Mouse (Mus musculus): ENCODE results near the gene St6galnac3.

Gene St6galnac3

GRCm38 (mm10) chr3:153353313-153354103 lies 371.5 kb downstream of the St6galnac3 start:
- no peak for DNase-seq (ENCODE audit: low read depth, low spot score)

GRCm38 (mm10) chr3:153349981-153350380 lies 375.0 kb downstream of the St6galnac3 start:
- DNase-seq (ENCODE audit: low read depth, low spot score): no peak

DNA sequence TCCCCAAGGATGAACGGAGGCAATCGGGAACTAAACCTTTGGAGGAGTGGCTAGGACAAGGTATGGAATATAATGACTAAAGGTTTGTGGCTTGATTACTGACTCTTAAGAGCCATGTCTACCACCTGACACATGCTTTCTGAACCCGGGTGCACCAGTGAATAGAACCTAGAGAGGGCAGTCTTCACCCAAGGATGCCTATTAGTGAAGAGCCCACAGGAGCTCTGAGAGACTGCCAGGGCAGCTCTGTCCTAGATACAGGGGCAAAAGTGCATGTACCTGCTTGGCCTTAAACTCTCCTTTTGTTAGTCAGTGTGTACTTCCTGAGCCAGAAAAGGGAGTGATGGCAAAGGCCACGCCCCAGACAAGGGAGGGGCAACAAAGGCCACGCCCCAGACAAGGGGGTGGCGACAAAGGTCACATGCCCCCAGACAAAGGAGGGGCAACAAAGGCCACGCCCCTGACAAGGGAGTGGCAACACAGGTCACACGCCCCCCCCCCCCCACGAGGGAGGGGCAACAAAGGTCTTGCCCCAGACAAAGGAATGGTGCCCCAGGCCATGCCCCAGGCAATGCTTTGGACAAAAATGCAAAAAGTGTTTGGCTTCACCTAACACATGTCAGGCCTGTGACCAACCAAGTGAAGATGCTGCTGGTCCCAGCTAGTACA lies 376.0 kb downstream of the St6galnac3 start:
- DNase-seq (ENCODE audit: low read depth, low spot score): no peak

GRCm38 (mm10) chr3:153344979-153345378 lies 380.0 kb downstream of the St6galnac3 start:
- DNase-seq (ENCODE audit: low read depth, low spot score): no peak

DNA sequence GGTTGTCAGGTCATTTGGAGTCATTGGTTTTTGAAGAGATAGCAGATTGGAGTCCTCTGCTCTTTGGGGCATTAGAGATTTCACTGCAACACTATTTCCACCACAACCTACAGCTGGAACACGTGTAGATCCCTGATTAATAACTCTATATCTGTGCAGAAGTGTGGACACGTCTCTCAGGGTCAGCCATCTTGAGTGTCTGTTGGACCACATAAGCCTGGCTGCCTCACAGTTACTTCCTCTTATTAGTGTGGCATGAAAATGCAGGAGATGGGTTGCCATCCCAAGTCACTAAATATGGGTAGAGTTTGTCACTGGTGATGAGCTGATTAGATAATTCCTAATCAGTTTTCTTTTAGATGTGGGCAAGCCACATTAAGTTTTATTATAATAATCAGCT lies 385.0 kb downstream of the St6galnac3 start:
- no peak for DNase-seq (ENCODE audit: low read depth, low spot score)

DNA sequence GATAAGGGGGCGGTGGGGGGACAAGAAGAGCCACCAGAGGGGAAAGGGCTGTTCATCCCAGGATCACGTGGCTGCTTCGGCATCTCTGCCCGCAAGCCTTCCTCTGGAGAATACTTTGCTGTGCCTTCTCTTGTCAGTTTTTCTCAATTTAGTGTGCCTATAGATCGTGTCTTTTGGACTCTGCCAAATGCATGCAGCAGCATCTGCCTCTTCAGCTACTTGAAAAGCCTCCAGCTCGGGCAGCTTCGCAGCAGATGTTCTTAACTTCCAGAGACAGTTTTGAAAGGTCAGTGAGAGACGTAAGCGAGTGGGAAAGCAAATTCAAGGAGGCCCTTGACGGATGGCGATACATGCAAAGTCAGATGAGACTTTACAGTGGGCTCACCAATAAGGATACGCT lies 385.9 kb downstream of the St6galnac3 start:
- DNase-seq (ENCODE audit: low read depth, low spot score): no peak

- DNase-seq (ENCODE audit: low read depth, low spot score): no peak
Measured at GRCm38 (mm10) chr3:153337779-153338178, 387.2 kb downstream of the St6galnac3 start.

DNA sequence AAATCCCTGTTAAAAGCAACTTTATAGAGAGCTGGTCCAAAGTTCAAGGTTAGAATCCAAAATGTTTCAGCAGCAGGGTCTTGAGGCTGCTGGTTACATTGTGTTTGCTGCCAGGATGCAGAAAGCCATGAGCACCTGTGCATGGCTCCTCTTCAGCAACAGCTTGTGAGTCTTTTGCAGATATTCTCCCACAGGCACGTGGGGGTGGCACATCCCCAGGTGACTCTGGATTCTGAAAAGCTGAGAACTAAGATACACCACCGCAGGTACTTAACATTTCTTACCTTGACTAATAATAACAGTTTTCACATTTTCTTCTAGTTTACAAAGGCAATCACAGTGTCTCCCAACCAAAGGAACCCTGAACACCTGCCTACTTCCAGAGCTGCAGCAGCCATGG lies 387.8 kb downstream of the St6galnac3 start:
- DNase-seq (ENCODE audit: low read depth, low spot score): no peak

DNA sequence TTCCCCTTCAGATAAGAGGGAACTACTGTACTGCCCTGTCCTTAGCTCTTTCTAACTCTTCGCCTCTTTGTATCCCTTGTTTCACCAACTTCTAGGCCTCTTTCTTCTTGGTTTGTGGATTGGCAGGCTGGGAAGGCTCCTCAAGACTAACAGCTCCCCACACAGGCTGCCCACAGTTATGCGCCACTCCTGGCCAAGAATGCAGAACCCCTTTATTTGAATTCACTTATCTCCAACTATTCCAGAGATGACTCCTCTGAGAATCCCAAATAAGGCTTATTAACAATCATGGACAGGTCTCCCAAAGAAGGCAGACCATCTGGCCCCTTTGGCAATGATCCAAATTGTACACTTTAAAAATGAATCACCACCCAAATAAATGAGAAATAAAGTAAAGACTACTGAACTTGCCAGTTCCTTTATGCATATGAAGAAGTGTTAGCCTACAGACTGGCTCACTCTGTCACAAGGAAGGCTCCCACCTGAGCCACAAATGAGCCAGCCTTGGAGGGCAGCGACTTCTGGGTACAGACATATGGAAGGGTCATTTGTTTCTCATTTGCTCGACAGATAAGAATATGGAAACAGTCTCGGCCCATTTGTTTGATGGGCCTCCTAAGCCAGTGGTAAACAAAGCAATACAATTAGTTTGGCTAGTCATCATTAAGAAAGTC lies 390.7 kb downstream of the St6galnac3 start:
- no peak for DNase-seq (ENCODE audit: low read depth, low spot score)

- DNase-seq (ENCODE audit: low read depth, low spot score): no peak
Measured at GRCm38 (mm10) chr3:153324307-153324706, 400.7 kb downstream of the St6galnac3 start.

GRCm38 (mm10) chr3:153323446-153323845 lies 401.5 kb downstream of the St6galnac3 start:
- DNase-seq (ENCODE audit: low read depth, low spot score): no peak

- DNase-seq (ENCODE audit: low read depth, low spot score): no peak
Measured at GRCm38 (mm10) chr3:153313583-153313982, 411.4 kb downstream of the St6galnac3 start.

GRCm38 (mm10) chr3:153313167-153313566 lies 411.8 kb downstream of the St6galnac3 start:
- DNase-seq (ENCODE audit: low read depth, low spot score): no peak

- DNase-seq (ENCODE audit: low read depth, low spot score): peak; percentile 86
Measured at GRCm38 (mm10) chr3:153312006-153312405, 413.0 kb downstream of the St6galnac3 start.

- no peak for DNase-seq (ENCODE audit: low read depth, low spot score)
Measured at GRCm38 (mm10) chr3:153308379-153308778, 416.6 kb downstream of the St6galnac3 start.

GRCm38 (mm10) chr3:153305153-153305552 lies 419.8 kb downstream of the St6galnac3 start:
- no peak for DNase-seq (ENCODE audit: low read depth, low spot score)

- DNase-seq (ENCODE audit: low read depth, low spot score): no peak
Measured at GRCm38 (mm10) chr3:153302376-153302775, 422.6 kb downstream of the St6galnac3 start.

GRCm38 (mm10) chr3:153296375-153297068 lies 428.5 kb downstream of the St6galnac3 start:
- no peak for DNase-seq (ENCODE audit: low read depth, low spot score)

DNA sequence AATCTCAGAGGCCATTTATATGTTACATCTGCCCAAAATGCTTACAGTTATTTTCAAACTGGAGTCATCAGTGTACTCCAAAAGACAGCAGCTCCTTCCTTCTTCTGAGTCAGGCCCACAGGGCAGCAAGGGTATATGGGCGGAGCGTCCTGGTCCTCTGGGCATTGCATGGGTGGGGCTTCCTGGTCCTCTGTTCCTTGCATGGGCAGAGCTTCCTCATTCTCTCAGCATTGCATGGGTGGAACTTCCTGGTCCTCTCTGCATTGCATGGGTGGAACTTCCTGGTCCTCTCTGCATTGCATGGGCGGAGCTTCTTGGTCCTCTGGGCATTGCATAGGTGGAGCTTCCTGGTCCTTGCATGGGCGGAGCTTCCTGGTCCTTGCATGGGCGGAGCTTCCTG lies 432.1 kb downstream of the St6galnac3 start:
- DNase-seq (ENCODE audit: low read depth, low spot score): no peak

GRCm38 (mm10) chr3:153292363-153292762 lies 432.6 kb downstream of the St6galnac3 start:
- no peak for DNase-seq (ENCODE audit: low read depth, low spot score)

DNA sequence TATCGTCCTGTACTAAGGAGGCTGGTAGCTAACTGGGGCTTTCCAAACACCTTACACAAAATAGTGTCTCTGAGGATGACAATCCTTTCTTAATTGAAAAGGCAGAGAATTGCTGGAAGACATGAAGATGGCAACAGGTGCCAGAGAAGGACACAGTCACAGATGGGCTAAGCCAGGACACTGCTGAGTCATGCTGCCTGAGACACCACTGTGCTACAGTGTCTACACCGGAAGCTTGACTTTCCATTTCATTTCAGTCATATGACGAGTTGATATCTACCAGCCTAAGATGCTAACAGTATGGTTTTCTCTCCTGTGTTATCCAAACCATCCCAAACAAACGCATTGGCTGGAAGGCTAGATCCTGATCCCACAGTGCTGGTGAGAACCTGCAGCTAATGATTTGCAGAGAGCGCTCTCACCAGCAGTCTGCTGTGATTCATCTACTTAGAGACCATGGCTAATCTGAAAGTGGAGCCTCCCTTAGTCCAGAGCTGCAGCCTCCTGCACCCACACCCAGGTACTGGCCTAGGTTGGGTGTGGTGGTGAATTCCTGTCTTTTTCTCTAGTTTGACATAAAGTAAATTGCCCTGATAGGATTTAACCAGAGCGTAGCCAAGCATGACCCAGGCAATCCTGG lies 433.4 kb downstream of the St6galnac3 start:
- DNase-seq (ENCODE audit: low read depth, low spot score): no peak

Data from mesoderm, embryonic 11.5 days (tissue).